Mouse (Mus musculus) kidney, postnatal 14 days (tissue): Measurements from ENCODE around the gene Acbd4.
A peak's percentile ranks its signal among the peaks of the same experiment; 100 is the strongest.

Source experiments
- DNase-seq: peaks from one replicate; pipeline ENCODE4 v3.0.0; 2022; ENCODE audit warnings: mixed read lengths

Acbd4 gene

GRCm38 (mm10) chr11:103144309-103145285 lies 43.1 kb downstream of the Acbd4 start:
- peak; percentile 27 for DNase-seq

- DNase-seq, result no peak
Measured at GRCm38 (mm10) chr11:103146386-103146785, 44.9 kb downstream of the Acbd4 start.

GRCm38 (mm10) chr11:103147766-103148165 lies 46.3 kb downstream of the Acbd4 start:
- peak; percentile 70 for DNase-seq

- DNase-seq, result no peak
Measured at GRCm38 (mm10) chr11:103149771-103150170, 48.3 kb downstream of the Acbd4 start.

- peak; percentile 97 for DNase-seq
Measured at GRCm38 (mm10) chr11:103158621-103159478, 57.4 kb downstream of the Acbd4 start.

GRCm38 (mm10) chr11:103160738-103161137 lies 59.3 kb downstream of the Acbd4 start:
- DNase-seq, result no peak

GRCm38 (mm10) chr11:103161449-103161848 lies 60.0 kb downstream of the Acbd4 start:
- no peak for DNase-seq
